Mouse (Mus musculus): ENCODE data around the gene Card14. TPM values are rescaled to one million over a fixed set of nuclear protein-coding genes. Genes with fewer than 3 reads are reported as not detected.

The Card14 gene
- polyA plus RNA-seq (2015; fragmentation: Nextera tagmentation; extraction: Ambion mirVana): 0.06 TPM in 1 of 2 replicates, not detected in the other

DNA sequence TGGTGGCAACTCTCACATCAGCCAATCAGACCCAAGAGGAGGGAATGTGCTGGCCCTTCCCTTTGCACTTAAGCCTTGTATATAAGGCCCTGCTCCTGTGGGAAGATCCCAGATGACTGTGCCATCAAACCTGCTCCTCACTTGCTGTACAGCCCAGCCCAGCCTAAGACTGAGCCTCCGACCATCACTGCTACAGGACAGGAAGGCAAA is at the start of gene Card14:
Gene Card14, plus strand, starts transcription at position 111 of the 210 bp plus-strand sequence.
- H3K4me3 ChIP-seq (ENCODE audit: low read depth, low read length): no peak within 1 kb of the TSS
- no peak within 1 kb of the TSS for H3K27ac ChIP-seq (ENCODE audit: low read length)

DNA sequence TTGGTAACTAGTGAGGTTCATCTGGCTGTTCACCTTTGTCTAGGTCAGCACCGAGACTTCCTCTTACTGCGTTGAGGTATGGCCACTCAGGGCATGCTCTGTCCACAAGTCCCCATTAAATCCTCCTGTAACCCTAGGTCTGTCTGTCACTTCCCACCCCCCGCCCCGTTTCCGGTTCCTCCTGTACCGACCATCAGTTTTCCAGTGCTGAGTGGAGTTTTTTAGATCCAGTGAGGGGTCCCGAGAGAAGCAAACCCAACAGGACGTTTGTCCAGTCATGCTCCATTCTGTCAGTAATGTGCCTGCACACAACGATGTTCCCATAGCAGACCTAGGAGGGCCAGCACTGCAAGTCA is 49.4 kb upstream of the Card14 start:
- 47% methylated on average over 9 of the region's 9 CpGs for WGBS
- H3K4me2 ChIP-seq (replicated peaks; ENCODE audit: low read depth, low read length): peak overlapping the region; percentile 23
- no peaks in the 10 kb centered on the region for H3K9me3 ChIP-seq (ENCODE audit: low read length)
- H3K4me3 ChIP-seq (ENCODE audit: low read depth, low read length): no peak overlapping the region
- no peaks in the 10 kb centered on the region for H3K27me3 ChIP-seq (replicated peaks; ENCODE audit: insufficient read depth, low read length)
- H3K4me1 ChIP-seq (ENCODE audit: insufficient read depth, low read depth, low read length): no peaks in the 10 kb centered on the region
- no peak for TF ChIP-seq EP300 (IDR thresholded peaks at IDR 0.05)
- no peak overlapping the region for H3K9ac ChIP-seq (replicated peaks; ENCODE audit: low read depth)
- no peaks in the 10 kb centered on the region for H3K36me3 ChIP-seq (ENCODE audit: insufficient read depth, low read length)
- DNase-seq (ENCODE audit: low spot score) (no peak), ATAC-seq (no peak)
- no peak overlapping the region for H3K27ac ChIP-seq (ENCODE audit: low read length)

More for the DNA sequence above, at the start of gene Card14:
- H3K9ac ChIP-seq (replicated peaks; ENCODE audit: low read depth): no peak within 1 kb of the TSS
- TF ChIP-seq EP300 (IDR thresholded peaks at IDR 0.05) (no peak), CTCF (IDR thresholded peaks at IDR 0.05) (no peak)
- no peaks in the 10 kb centered on the region for H3K4me1 ChIP-seq (ENCODE audit: insufficient read depth, low read depth, low read length)
- no peaks in the 10 kb centered on the region for H3K36me3 ChIP-seq (ENCODE audit: insufficient read depth, low read length)
- H3K9me3 ChIP-seq (ENCODE audit: low read length): no peaks in the 10 kb centered on the region
- DNase-seq (ENCODE audit: low spot score) (no peak), ATAC-seq (no peak)
- no peak within 1 kb of the TSS for H3K4me2 ChIP-seq (replicated peaks; ENCODE audit: low read depth, low read length)
- WGBS: 62% methylated on average over 1 of the region's 1 CpGs
- H3K27me3 ChIP-seq (replicated peaks; ENCODE audit: insufficient read depth, low read length): no peaks in the 10 kb centered on the region

DNA sequence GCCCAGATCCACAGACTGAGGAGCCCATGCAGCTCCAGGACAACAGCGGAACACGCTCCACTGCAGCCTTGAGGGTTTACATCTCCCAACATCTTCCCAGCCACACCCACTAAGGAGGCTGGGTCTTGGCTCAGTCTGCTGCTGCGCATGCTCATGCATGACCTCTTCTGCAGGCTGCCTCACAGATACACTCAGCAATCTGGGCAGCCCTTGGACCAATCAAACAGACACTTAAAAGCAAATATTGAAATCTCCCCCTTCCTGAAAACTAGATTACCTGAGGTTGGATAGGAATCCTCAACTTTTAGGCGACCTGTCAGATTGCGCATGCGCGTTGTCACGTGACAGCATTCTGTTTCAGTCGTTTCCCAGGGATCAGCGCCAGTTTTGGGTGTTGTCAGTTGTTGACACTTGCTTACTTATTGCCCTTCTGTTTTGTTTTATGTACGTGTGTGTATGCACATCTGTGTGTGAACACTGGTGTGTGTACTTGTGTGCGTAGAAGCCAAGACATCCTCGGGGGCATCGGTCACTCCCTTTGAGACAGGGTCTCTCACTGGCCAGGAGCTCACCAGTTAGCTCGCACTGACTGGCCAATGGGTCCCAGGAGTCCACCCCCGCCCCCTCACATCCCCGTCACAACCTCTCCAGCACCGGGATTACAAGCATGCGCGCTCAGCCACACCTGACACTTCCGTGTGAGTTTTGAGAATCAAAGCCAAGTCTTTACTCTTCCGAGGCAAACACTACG is 48.8 kb upstream of the Card14 start:
- H3K36me3 ChIP-seq (ENCODE audit: insufficient read depth, low read length): no peaks in the 10 kb centered on the region
- H3K4me3 ChIP-seq (ENCODE audit: low read depth, low read length): no peak overlapping the region
- no peak overlapping the region for H3K27ac ChIP-seq (ENCODE audit: low read length)
- no peaks in the 10 kb centered on the region for H3K27me3 ChIP-seq (replicated peaks; ENCODE audit: insufficient read depth, low read length)
- 57% methylated on average over 23 of the region's 23 CpGs for WGBS
- H3K4me1 ChIP-seq (ENCODE audit: insufficient read depth, low read depth, low read length): no peaks in the 10 kb centered on the region
- H3K9me3 ChIP-seq (ENCODE audit: low read length): no peaks in the 10 kb centered on the region
- peak; percentile 84 for DNase-seq (ENCODE audit: low spot score)
- H3K9ac ChIP-seq (replicated peaks; ENCODE audit: low read depth): no peak overlapping the region
- peak overlapping the region; percentile 23 for H3K4me2 ChIP-seq (replicated peaks; ENCODE audit: low read depth, low read length)
- TF ChIP-seq CTCF (IDR thresholded peaks at IDR 0.05) (no peak), EP300 (IDR thresholded peaks at IDR 0.05) (no peak)
- peak; percentile 82 for ATAC-seq

DNA sequence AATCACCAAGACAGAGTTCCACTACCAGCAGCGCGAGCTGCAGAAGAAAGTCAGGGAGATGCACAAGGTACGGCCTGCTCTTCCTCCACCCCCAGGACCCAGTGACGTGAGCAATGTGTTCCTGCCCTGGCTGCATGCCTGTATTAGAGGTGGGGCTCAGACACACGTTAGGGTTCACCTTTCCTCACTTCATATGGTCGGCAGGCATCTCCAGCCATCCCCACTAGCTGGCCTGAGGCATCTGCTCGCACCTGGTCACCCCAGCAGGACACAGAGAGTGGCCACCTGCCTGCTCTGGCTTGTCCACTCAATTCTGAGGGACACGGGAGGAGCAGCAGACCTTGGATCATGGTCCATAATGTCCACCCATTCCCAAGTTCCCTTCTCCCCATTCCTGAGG is 47.6 kb upstream of the Card14 start:
- WGBS: 84% methylated on average over 8 of the region's 8 CpGs
- no peak overlapping the region for H3K4me2 ChIP-seq (replicated peaks; ENCODE audit: low read depth, low read length)
- DNase-seq (ENCODE audit: low spot score) (no peak), ATAC-seq (no peak)
- TF ChIP-seq EP300 (IDR thresholded peaks at IDR 0.05) (no peak), CTCF (IDR thresholded peaks at IDR 0.05) (no peak)
- H3K9me3 ChIP-seq (ENCODE audit: low read length): no peaks in the 10 kb centered on the region
- H3K27ac ChIP-seq (ENCODE audit: low read length): no peak overlapping the region
- H3K9ac ChIP-seq (replicated peaks; ENCODE audit: low read depth): no peak overlapping the region
- H3K4me3 ChIP-seq (ENCODE audit: low read depth, low read length): no peak overlapping the region
- no peaks in the 10 kb centered on the region for H3K4me1 ChIP-seq (ENCODE audit: insufficient read depth, low read depth, low read length)
- H3K36me3 ChIP-seq (ENCODE audit: insufficient read depth, low read length): no peaks in the 10 kb centered on the region
- H3K27me3 ChIP-seq (replicated peaks; ENCODE audit: insufficient read depth, low read length): no peaks in the 10 kb centered on the region

DNA sequence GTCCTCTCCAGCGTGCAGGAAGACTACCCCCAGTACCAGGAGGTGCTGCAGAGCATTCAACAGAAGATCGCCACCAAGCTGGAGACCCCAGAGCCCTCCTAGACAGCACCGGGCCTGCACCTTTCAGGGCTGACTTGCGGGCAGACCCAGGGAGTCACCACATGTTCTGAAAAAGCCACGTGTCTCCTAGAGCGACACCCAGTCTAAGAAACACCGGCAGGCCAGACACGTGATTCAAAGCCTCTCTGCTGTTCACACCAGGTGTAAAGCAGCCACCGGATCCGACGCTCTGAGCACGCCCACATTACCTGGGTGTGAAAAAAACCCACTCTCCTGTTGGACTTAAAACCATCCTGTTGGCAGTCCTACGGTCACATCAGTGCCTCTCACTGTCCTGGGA is 43.2 kb upstream of the Card14 start:
- no peak for TF ChIP-seq CTCF (IDR thresholded peaks at IDR 0.05)
- TF ChIP-seq EP300 (IDR thresholded peaks at IDR 0.05): no peak
- WGBS: 86% methylated on average over 13 of the region's 13 CpGs
- ATAC-seq (no peak), DNase-seq (ENCODE audit: low spot score) (no peak)
- no peak overlapping the region for H3K4me3 ChIP-seq (ENCODE audit: low read depth, low read length)
- H3K27ac ChIP-seq (ENCODE audit: low read length): no peak overlapping the region
- H3K27me3 ChIP-seq (replicated peaks; ENCODE audit: insufficient read depth, low read length): no peaks in the 10 kb centered on the region
- H3K4me2 ChIP-seq (replicated peaks; ENCODE audit: low read depth, low read length): no peak overlapping the region
- H3K9me3 ChIP-seq (ENCODE audit: low read length): no peaks in the 10 kb centered on the region
- peaks cover 5% of the 10 kb centered on the region; the same call in 1 of the 2 replicates for H3K4me1 ChIP-seq (ENCODE audit: insufficient read depth, low read depth, low read length)
- no peaks in the 10 kb centered on the region for H3K36me3 ChIP-seq (ENCODE audit: insufficient read depth, low read length)
- no peak overlapping the region for H3K9ac ChIP-seq (replicated peaks; ENCODE audit: low read depth)

DNA sequence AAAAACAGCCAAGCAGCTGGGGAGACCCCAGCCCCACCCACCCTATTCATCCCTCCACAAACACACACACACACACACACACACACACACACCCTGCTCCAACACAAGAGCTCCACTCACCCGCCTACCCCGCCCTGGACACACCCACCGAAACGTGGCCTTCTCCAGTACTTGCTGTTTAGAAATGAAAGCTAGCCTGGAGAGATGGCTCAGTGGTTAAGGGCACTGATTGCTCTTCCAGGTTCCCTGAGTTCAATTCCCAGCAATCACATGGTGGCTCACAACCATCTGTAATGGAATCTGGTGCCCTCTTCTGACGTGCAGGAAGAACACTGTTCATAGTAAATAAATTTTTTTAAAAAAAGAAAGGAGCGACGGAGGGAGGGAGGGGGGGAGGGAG is 41.8 kb upstream of the Card14 start:
- no peaks in the 10 kb centered on the region for H3K9me3 ChIP-seq (ENCODE audit: low read length)
- no peak overlapping the region for H3K9ac ChIP-seq (replicated peaks; ENCODE audit: low read depth)
- H3K4me3 ChIP-seq (ENCODE audit: low read depth, low read length): no peak overlapping the region
- peaks cover 5% of the 10 kb centered on the region; the same call in 1 of the 2 replicates for H3K4me1 ChIP-seq (ENCODE audit: insufficient read depth, low read depth, low read length)
- no peak overlapping the region for H3K27ac ChIP-seq (ENCODE audit: low read length)
- no peaks in the 10 kb centered on the region for H3K27me3 ChIP-seq (replicated peaks; ENCODE audit: insufficient read depth, low read length)
- TF ChIP-seq EP300 (IDR thresholded peaks at IDR 0.05) (no peak), CTCF (IDR thresholded peaks at IDR 0.05) (no peak)
- no peaks in the 10 kb centered on the region for H3K36me3 ChIP-seq (ENCODE audit: insufficient read depth, low read length)
- DNase-seq (ENCODE audit: low spot score): no peak
- no peak overlapping the region for H3K4me2 ChIP-seq (replicated peaks; ENCODE audit: low read depth, low read length)
- no peak for ATAC-seq
- WGBS: 60% methylated on average over 7 of the region's 7 CpGs
